Mouse (Mus musculus) forelimb bud, embryonic 11.5 days (tissue): Measurements from ENCODE around the gene Card6.
"Not testable (repeated sequence)": the region's sequence is repeated elsewhere in the genome, so short reads cannot be mapped to it uniquely, and the experiment has no call there.

Experiments used
- DNase-seq: peaks from one replicate; pipeline ENCODE4 v3.0.0-alpha.2; 2012; ENCODE audit warnings: low read depth, low spot score

Gene Card6

GRCm38 (mm10) chr15:5130887-5131668 is 22.7 kb upstream of the Card6 start:
- not testable (repeated sequence) for DNase-seq

- DNase-seq, result no peak
Observed at GRCm38 (mm10) chr15:5129111-5129805, 20.9 kb upstream of the Card6 start.

- DNase-seq, result no peak
Observed at GRCm38 (mm10) chr15:5128176-5128940, 20.0 kb upstream of the Card6 start.

- DNase-seq, result no peak
Observed at GRCm38 (mm10) chr15:5127487-5127886, 19.1 kb upstream of the Card6 start.

GRCm38 (mm10) chr15:5126456-5126855 is 18.1 kb upstream of the Card6 start:
- no peak for DNase-seq

DNA sequence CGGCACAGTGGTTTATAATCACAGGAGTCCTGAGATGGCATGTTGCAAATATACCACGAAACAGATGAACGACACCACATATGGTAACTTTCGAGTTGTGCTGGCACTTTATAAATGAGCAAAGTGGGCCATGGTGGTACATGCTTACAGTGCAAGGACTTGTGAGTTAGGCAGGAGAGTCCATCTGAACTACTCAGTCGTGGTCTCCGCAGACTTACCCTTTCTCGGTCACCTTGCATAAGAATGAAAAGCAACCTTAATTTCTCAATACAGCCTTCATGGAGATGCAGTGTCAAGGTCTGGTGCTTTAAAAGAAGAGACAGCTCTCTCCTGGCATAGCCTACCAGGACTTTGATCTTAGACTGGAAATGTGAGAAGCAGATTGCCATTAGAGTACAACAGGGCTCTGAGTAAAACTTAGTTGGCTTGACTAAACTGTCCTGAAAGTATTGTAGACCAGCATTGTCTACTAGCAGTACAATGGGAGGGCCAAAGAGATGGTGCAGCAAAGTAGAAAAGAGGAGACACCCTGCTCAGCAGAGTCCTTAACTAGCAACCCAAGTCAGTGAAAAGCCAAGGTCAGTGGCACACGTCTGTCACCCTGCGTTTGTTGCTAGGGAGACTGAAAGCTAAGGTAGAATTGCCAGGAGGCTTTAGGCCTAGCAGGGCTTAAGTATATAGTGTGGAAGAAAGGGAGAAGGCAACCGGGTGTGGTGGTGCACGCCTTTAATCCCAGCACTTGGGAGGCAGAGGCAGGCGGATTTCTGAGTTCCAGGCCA is 13.4 kb upstream of the Card6 start:
- no peak for DNase-seq

- DNase-seq, result no peak
Observed at GRCm38 (mm10) chr15:5119707-5120106, 11.4 kb upstream of the Card6 start.

- no peak for DNase-seq
Observed at GRCm38 (mm10) chr15:5119192-5119591, 10.9 kb upstream of the Card6 start.

- no peak for DNase-seq
Observed at GRCm38 (mm10) chr15:5118626-5119025, 10.3 kb upstream of the Card6 start.

- DNase-seq, result no peak
Observed at GRCm38 (mm10) chr15:5117031-5117601, 8.8 kb upstream of the Card6 start.

DNA sequence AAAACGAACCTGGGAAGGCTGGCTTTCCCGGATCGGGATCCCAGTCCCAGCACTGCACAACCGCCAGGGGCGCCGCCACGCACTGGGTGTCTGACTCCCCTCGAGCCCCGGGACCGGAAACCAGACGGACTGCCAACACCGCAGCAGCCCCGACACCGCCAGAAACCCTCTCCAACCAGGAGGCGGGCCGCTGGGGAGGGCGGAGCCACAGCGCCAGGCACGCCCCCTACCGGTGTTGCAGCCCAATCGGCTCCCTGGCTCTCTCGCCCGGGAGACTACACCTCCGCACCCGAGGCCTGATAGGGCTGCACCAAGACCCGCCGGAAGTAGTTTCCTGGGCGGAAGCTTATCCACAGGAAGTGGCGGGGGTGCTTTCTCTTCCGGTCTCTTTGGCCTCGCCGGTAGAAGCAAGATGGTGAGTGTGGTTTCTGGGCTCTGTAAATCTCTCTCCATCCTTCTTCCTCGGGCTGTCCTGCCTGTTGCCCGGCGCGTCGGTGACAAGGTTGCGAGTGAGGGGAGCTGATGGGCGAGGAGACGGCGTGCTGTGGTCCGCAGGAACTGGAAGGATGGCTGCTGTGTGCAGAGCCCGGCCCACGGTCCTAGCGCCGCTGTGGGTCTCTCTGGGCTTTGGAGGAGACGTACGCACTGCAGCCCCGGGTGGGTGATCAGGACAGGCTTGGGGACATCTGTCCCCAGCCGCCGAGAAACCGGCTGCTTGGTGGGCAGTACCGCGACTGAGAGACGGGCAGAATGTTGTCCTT is 8.1 kb upstream of the Card6 start, which contains the start of gene Rpl37:
TSS of gene Rpl37 (plus strand) at position 376 of the 761 bp plus-strand sequence.
- peak; percentile 98 for DNase-seq

GRCm38 (mm10) chr15:5115173-5115572 is 6.8 kb upstream of the Card6 start:
- no peak for DNase-seq

DNA sequence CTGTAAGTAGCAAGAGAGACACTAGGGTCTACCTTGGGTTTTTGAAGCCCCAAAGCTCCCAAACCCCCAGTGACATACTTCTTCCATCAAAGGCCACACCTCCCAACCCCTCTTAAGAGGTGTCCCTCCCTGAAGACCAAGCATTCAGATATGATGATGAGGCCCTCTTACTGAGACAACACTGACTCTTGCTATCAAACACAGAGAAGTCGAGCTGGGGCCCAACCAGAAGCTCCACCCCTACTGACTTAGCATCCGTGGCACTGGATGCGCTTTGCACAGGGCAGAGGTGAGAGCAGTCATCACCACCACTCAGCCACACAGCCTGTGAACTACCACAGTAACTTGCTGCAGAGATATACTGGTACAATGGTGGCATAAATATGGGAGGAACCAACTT is 4.3 kb upstream of the Card6 start:
- no peak for DNase-seq

DNA sequence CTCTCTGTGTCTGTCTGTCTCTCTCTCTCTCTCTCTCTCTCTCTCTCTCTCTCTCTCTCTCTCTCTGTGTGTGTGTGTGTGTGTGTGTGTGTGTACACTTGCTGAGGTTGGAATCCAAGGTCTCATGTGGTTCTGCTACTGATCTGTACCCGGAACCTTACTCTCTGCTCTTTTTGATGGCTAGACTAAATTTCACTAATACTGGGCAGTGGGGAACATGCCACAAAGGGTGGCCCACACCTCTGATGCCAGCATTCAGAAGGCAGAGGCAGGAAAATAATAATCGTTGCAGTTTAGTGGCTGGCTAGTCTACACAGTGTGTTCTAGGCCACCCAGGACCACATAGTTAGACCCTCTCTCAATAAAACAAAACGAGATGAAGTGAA is 309 bp upstream of the Card6 start:
- DNase-seq, result no peak

- DNase-seq, result no peak
Observed at GRCm38 (mm10) chr15:5106293-5106692, 2.0 kb downstream of the Card6 start.

- DNase-seq, result no peak
Observed at GRCm38 (mm10) chr15:5105891-5106290, 2.4 kb downstream of the Card6 start.

DNA sequence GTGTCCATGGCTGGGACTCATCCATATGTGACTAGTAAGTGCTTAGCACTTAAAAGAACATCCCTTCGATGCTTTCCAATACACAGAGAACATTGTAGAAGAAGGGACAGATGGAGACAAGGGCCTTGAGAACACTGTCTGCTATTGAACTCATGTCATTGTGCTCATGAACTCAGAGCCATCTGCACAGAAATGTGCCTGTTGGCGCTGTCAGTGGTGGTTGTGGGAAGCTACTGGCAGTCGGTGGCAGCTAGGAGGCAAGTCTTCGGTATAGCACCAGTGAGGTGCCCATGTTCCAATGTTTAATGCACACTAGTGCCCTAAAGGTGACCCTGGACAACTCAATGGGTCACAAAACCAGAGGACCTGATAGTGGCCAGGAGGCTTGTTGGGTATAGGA is 6.0 kb downstream of the Card6 start:
- DNase-seq, result no peak

GRCm38 (mm10) chr15:5097376-5097775 is 11.0 kb downstream of the Card6 start:
- DNase-seq, result no peak

- DNase-seq, result no peak
Observed at GRCm38 (mm10) chr15:5095534-5096301, 12.6 kb downstream of the Card6 start.

- DNase-seq, result no peak
Observed at GRCm38 (mm10) chr15:5090131-5090530, 18.2 kb downstream of the Card6 start.
